Mouse (Mus musculus) regulatory T cell (primary cell): ENCODE measurements around the gene Dnase1l2.

ENCODE experiments used
- in situ Hi-C: fragments of 300-600 bp; cut with MboI, MseI; formaldehyde crosslinking; loops from one replicate; pipeline ENCODE4 v1.15.1; 2025; ENCODE audit warnings: high pct_unique_total_duplicates

Dnase1l2 gene

GRCm38 (mm10) chr17:24472512-24472911 is 29.6 kb upstream of the Dnase1l2 start:
- in situ Hi-C loops = no loop called here

- in situ Hi-C loops = no loop called here
Measured at GRCm38 (mm10) chr17:24470701-24471527, 28.0 kb upstream of the Dnase1l2 start.

- in situ Hi-C loops = no loop called here
Measured at GRCm38 (mm10) chr17:24469910-24470602, 27.2 kb upstream of the Dnase1l2 start, which contains the start of the genes E4f1 and Pgp. Gene E4f1 (minus strand): TSS chr17:24470313. Gene Pgp (plus strand): TSS chr17:24470392.

- in situ Hi-C loops = no loop called here
Measured at GRCm38 (mm10) chr17:24469336-24469909, 26.5 kb upstream of the Dnase1l2 start.

GRCm38 (mm10) chr17:24468636-24469246 is 25.8 kb upstream of the Dnase1l2 start:
- in situ Hi-C loops = no loop called here

- in situ Hi-C loops = no loop called here
Measured at GRCm38 (mm10) chr17:24463374-24464133, 20.6 kb upstream of the Dnase1l2 start.

- in situ Hi-C loops = no loop called here
Measured at GRCm38 (mm10) chr17:24462932-24463331, 20.0 kb upstream of the Dnase1l2 start.

GRCm38 (mm10) chr17:24461580-24461979 is 18.7 kb upstream of the Dnase1l2 start:
- in situ Hi-C loops = no loop called here

GRCm38 (mm10) chr17:24455523-24456206 is 12.8 kb upstream of the Dnase1l2 start:
- in situ Hi-C loops = loop anchor here (5.0 to 10.0 kb wide), 2 partner anchors 729 to 973 kb away; partner anchors contain the start of genes BC003965 and Unkl

GRCm38 (mm10) chr17:24454756-24455522 is 12.0 kb upstream of the Dnase1l2 start:
- in situ Hi-C loops = loop anchor here (5.0 to 10.0 kb wide), 2 partner anchors 730 to 973 kb away; partner anchors contain the start of genes BC003965 and Unkl

- in situ Hi-C loops = loop anchor here (10.0 kb wide), 1 partner anchor 731 kb away; the partner anchor contains the start of genes BC003965 and Unkl
Measured at GRCm38 (mm10) chr17:24454218-24454755, 11.4 kb upstream of the Dnase1l2 start.

- in situ Hi-C loops = loop anchor here (10.0 kb wide), 1 partner anchor 731 kb away; the partner anchor contains the start of genes BC003965 and Unkl
Measured at GRCm38 (mm10) chr17:24453372-24453771, 10.5 kb upstream of the Dnase1l2 start.

GRCm38 (mm10) chr17:24451220-24451619 is 8.3 kb upstream of the Dnase1l2 start:
- in situ Hi-C loops = loop anchor here (10.0 kb wide), 1 partner anchor 734 kb away; the partner anchor contains the start of genes BC003965 and Unkl

- in situ Hi-C loops = no loop called here
Measured at GRCm38 (mm10) chr17:24449507-24449906, 6.6 kb upstream of the Dnase1l2 start.

- in situ Hi-C loops = no loop called here
Measured at GRCm38 (mm10) chr17:24446590-24446989, 3.7 kb upstream of the Dnase1l2 start.

GRCm38 (mm10) chr17:24443409-24443808 is 504 bp upstream of the Dnase1l2 start:
- in situ Hi-C loops = loop anchor here (5.0 kb wide), 1 partner anchor 56 kb away; no protein-coding TSS in a partner anchor

GRCm38 (mm10) chr17:24442107-24442506 is 798 bp downstream of the Dnase1l2 start:
- in situ Hi-C loops = loop anchor here (5.0 kb wide), 1 partner anchor 55 kb away; no protein-coding TSS in a partner anchor

- in situ Hi-C loops = loop anchor here (5.0 kb wide), 1 partner anchor 54 kb away; no protein-coding TSS in a partner anchor
Measured at GRCm38 (mm10) chr17:24441148-24441547, 1.8 kb downstream of the Dnase1l2 start.

- in situ Hi-C loops = loop anchor here (5.0 kb wide), 1 partner anchor 53 kb away; no protein-coding TSS in a partner anchor
Measured at GRCm38 (mm10) chr17:24440377-24440776, 2.5 kb downstream of the Dnase1l2 start.
